Mouse (Mus musculus) liver, adult 2 months (tissue): ENCODE data around the gene Hcrtr2. TPM values are rescaled to one million over a fixed set of nuclear protein-coding genes. Genes with fewer than 3 reads are reported as not detected.

Experiments
- DNase-seq: peaks from one replicate; pipeline ENCODE4 v3.0.0-alpha.2; 2011; ENCODE audit warnings: low read depth, low spot score; ENCODE audit errors: extremely low read depth
- H3K27ac ChIP-seq: fragments of 200-500 bp; replicated peaks from 2 replicates; pipeline ENCODE4 v1.5.1; 2012; ENCODE audit warnings: low read depth, mild to moderate bottlenecking, control low read depth, inconsistent platforms, low read length; ENCODE audit not compliant: insufficient read depth
- H3K27me3 ChIP-seq: fragments of 200-500 bp; 2 replicates; pipeline ENCODE4 v1.6.1; 2012; ENCODE audit warnings: mild to moderate bottlenecking, moderate library complexity, low read length, inconsistent platforms; ENCODE audit not compliant: control insufficient read depth, insufficient read depth
- H3K36me3 ChIP-seq: fragments of 200-500 bp; 2 replicates; pipeline ENCODE4 v1.6.1; 2012; ENCODE audit warnings: low read length, inconsistent platforms; ENCODE audit not compliant: control insufficient read depth, insufficient read depth
- H3K4me1 ChIP-seq: fragments of 200-500 bp; 2 replicates; pipeline ENCODE4 v1.6.1; 2011; ENCODE audit warnings: low read length; ENCODE audit not compliant: control insufficient read depth, insufficient read depth
- H3K4me3 ChIP-seq: fragments of 200-500 bp; 2 replicates; pipeline ENCODE4 v1.5.1; 2011; ENCODE audit warnings: low read depth, mild to moderate bottlenecking, control low read depth, low read length, moderate library complexity; ENCODE audit not compliant: insufficient read depth
- H3K79me2 ChIP-seq: fragments of 200-500 bp; 2 replicates; pipeline ENCODE4 v1.6.1; 2012; ENCODE audit warnings: inconsistent platforms, mild to moderate bottlenecking, low read length, moderate library complexity; ENCODE audit not compliant: control insufficient read depth, insufficient read depth
- H3K9ac ChIP-seq: fragments of 200-500 bp; 2 replicates; pipeline ENCODE4 v1.6.1; 2012; ENCODE audit warnings: low read depth, mild to moderate bottlenecking, control low read depth, inconsistent platforms, low read length
- CTCF ChIP-seq: fragments of 200-500 bp; IDR thresholded peaks from 2 replicates; pipeline ENCODE4 v1.5.1; 2011; ENCODE audit warnings: low read depth, low read length, control low read depth
- POLR2A ChIP-seq: fragments of 200-500 bp; IDR thresholded peaks from 2 replicates; pipeline ENCODE4 v1.6.1; 2011; ENCODE audit warnings: low read length, control low read depth; ENCODE audit not compliant: insufficient read depth; ENCODE audit errors: extremely low read depth
- WGBS: fragments of 180-500 bp; shearing (Covaris S2); methylation state at CpG from one replicate; pipeline ENCODE4 v1.1.7; 2018; 5-methylcytosine and 5-hydroxymethylcytosine counted together
- polyA plus RNA-seq: library from polyadenylated mRNA; depleted of rRNA; stranded (reverse); fragments of >200 nt; gene quantifications from 2 replicates; pipeline ENCODE4 v1.2.3, GENCODE M21; 2012
- total RNA-seq: library from RNA; depleted of rRNA; stranded (reverse); fragments of >200 nt; gene quantifications from 2 replicates; pipeline ENCODE4 v1.2.3, GENCODE M21; 2014

Hcrtr2 gene
- total and polyA plus RNA-seq, 2 experiments = 0.09 TPM; not detected in 1

DNA sequence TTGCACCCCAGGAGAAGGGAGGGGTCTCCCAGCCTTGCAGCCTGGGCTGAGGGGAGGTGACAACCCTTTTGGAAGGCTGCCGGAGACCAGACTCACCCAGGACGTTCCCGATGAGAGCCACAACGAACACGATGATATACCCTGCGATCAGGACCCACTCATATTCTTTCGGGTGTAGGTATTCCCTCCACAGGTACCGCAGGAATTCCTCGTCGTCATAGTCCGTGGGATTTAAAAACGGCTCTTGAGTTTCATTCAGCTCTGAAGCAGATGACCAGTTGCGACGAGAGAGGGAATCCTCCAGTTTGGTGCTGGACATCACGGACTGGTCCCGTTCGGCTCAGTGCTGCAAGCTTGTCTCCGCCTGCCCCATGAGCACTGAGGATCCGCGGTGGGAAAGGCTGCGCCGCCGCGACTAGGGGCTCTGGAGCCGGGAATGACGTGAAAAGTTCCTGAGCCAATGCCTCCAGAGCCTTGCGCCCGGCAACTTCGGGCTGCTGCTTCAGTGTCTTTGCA, 412 bp downstream of the Hcrtr2 start:
- Histone ChIP-seq H3K9ac (no peak overlapping the region), H3K4me3 (no peak overlapping the region)

DNA sequence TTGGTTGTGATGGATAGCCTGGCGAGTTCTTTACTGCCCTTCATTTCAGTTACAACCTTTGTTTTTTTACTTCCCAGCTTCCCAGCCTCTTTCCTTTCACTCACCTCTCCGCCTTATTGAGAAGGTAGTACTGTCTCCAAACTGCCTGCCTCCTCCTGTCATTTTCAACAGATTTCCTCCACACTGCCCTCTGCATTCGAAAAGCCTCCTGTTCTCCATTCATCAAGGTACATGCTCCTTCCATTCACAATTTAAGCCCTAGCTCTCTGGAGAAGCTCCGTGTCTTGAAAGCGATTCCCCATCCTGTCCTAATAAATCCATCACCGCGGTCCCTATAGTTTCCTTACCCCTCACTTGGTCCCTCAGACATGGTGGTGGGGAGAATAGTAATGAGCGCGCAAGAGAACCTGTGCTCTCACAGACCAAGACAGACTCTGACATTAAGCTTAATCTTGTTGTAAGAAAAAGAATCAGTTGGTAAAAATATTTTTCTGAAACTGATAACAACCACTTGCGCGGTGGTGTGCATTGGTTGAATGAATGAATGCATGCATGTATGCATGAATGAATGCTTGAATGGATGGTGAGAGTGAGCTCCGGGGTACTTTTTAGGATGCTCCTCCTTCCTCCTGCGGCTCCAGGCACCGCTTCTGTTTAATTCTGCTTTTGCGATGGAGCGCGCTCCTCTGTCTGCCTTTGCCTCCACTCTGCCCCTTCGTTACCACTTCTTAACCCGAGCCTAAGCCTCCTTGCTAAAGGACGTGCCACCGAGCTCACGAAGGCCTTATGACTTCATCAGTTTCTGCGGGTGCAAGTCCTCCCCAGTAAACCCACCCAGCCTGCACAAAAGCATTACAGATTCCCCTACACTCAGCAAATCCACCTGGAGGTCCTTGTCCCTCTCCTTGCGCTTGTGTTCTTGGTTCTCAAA, 1.3 kb downstream of the Hcrtr2 start:
- no peak overlapping the region for H3K4me3 ChIP-seq
- DNase-seq = no peak

More for the DNA sequence above, 412 bp downstream of the Hcrtr2 start:
- no peaks in the 10 kb centered on the region for H3K79me2 ChIP-seq
- DNase-seq = no peak
- peaks cover 2% of the 10 kb centered on the region; the same call in 1 of the 2 replicates for H3K27me3 ChIP-seq
- no peaks in the 10 kb centered on the region for H3K4me1 ChIP-seq
- H3K27ac ChIP-seq = no peak overlapping the region
- WGBS = 2% methylated on average over 29 of the region's 29 CpGs
- no peak for TF ChIP-seq CTCF
- no peak for TF ChIP-seq POLR2A
- H3K36me3 ChIP-seq = no peaks in the 10 kb centered on the region

DNA sequence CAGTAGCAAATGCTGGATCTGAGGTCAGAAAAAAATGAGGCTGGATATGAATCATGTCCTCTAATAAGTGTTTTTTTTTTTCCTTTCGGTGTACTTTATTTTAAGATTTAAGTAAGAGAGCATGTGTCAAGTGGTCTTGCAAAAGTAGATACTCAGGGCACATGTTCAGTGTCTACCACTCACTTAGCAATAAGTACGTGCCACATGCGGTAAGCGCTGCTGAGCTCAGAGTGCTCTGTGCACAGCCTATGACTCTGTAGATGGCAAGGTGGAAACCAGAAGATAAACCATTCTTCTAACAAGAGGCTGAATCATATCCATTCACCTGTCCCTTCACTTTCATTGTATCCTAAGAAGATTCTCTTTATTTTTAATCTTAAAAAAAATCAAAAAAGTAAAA, 2.1 kb downstream of the Hcrtr2 start:
- TF ChIP-seq CTCF (no peak), POLR2A (no peak)
- no peak for DNase-seq
- no peaks in the 10 kb centered on the region for H3K36me3 ChIP-seq
- WGBS = 84% methylated on average over 4 of the region's 4 CpGs
- H3K9ac ChIP-seq = no peak overlapping the region
- no peaks in the 10 kb centered on the region for H3K79me2 ChIP-seq
- H3K27ac ChIP-seq = no peak overlapping the region
- no peaks in the 10 kb centered on the region for H3K4me1 ChIP-seq
- H3K4me3 ChIP-seq = no peak overlapping the region
- peaks cover 2% of the 10 kb centered on the region; the same call in 1 of the 2 replicates for H3K27me3 ChIP-seq

More for the DNA sequence above, 1.3 kb downstream of the Hcrtr2 start:
- H3K79me2 ChIP-seq = no peaks in the 10 kb centered on the region
- no peak overlapping the region for H3K27ac ChIP-seq
- H3K27me3 ChIP-seq = peaks cover 2% of the 10 kb centered on the region; the same call in 1 of the 2 replicates
- TF ChIP-seq POLR2A (no peak), CTCF (no peak)
- no peaks in the 10 kb centered on the region for H3K4me1 ChIP-seq
- no peak overlapping the region for H3K9ac ChIP-seq
- no peaks in the 10 kb centered on the region for H3K36me3 ChIP-seq
- WGBS = 12% methylated on average over 24 of the region's 24 CpGs

DNA sequence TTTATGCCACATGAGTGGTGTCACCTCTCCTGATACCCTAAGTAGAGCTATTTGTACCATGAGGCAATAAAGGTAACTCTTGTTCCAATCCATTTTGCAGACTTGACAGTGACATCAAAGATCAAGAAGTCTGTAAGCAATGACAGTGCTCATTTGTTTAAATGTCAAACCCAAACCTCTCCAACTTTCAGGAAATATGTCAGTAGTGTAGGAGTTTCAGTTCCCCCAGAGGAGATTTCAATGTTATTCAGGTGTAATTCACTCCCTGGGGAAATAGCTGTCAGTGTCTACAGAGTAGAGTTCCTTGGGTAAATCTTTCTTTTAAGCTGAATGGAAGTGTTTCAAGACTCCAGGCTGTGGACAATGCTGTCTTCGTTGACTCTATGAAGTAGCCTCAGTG, 2.9 kb downstream of the Hcrtr2 start:
- no peak for DNase-seq
- 62% methylated on average over 1 of the region's 1 CpGs for WGBS
- H3K4me1 ChIP-seq = no peaks in the 10 kb centered on the region
- no peak overlapping the region for H3K9ac ChIP-seq
- H3K27me3 ChIP-seq = peaks cover 2% of the 10 kb centered on the region; the same call in 1 of the 2 replicates
- H3K79me2 ChIP-seq = no peaks in the 10 kb centered on the region
- H3K27ac ChIP-seq = no peak overlapping the region
- H3K36me3 ChIP-seq = no peaks in the 10 kb centered on the region
- no peak overlapping the region for H3K4me3 ChIP-seq
- TF ChIP-seq POLR2A = no peak
- no peak for TF ChIP-seq CTCF

DNA sequence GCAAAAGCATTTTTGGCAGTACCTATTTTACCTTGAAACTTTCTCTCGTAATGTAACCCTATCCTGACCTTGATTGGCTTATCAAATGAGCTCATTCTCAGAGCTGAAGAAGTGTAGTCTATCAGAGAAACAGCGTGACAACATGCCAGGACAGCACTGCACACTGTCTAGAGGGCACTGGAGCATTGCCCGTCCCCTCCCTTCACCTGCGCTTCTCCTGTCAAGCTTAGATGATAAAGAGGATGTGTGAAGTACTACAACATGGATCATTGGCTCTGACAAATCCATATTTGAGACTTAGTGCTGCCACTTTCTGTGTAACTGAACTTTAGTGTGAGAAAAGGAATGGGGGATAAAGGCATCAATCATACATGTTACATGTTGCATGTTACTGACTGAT, 5.4 kb downstream of the Hcrtr2 start:
- Histone ChIP-seq H3K79me2 (no peaks in the 10 kb centered on the region), H3K4me1 (no peaks in the 10 kb centered on the region), H3K27ac (no peak overlapping the region), H3K36me3 (no peaks in the 10 kb centered on the region), H3K4me3 (no peak overlapping the region), H3K27me3 (0 out of 2 replicates have a peak, but pooled peaks cover 2% of the 10 kb centered on the region), H3K9ac (no peak overlapping the region)
- 71% methylated on average over 4 of the region's 4 CpGs for WGBS
- TF ChIP-seq CTCF = no peak
- TF ChIP-seq POLR2A = no peak
- DNase-seq = no peak
